Mouse (Mus musculus): ENCODE data around the gene Col5a2.
"Not testable (repeated sequence)": the region's sequence is repeated elsewhere in the genome, so short reads cannot be mapped to it uniquely, and the experiment has no call there.

Gene Col5a2

DNA sequence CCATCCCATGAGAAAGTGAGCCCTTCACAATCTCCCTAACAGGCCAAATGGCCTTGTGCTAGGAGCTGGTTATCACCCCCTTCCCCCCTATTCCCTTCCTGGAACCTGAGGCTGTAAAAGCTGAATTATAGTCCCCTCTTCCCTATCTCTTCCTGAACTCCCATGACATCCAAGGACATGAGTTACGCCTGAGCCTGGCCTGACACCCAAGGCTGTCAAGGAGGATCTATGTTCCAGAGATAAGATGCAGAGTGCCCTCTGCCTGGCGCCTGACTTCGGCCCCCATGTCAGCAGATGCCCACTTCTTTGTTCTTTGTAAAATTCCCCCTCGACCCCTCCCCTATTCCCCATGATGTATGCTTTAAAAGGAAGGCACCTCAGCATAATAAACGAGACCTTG lies 73.9 kb downstream of the Col5a2 start:
- DNase-seq (ENCODE audit: low read depth), result not testable (repeated sequence)

DNA sequence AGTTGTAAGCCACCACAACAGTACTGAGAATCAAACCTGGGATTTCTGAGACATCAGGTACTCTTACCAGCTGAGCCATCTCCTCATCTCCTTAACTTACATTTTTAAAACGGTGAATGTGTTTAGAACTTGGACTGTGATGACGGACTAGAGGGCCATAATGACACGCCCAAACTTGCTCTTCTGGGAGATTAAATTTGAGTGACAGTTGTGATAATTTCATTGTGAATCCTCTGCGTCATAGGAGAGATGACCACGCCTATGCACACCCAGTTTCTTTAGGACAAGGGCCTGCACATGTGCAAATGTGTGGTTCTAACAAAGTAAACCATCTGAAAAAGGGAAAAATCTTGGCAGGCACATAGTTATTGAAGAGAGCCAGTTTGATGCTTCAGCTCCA lies 79.2 kb downstream of the Col5a2 start:
- DNase-seq (ENCODE audit: low read depth), result no peak

DNA sequence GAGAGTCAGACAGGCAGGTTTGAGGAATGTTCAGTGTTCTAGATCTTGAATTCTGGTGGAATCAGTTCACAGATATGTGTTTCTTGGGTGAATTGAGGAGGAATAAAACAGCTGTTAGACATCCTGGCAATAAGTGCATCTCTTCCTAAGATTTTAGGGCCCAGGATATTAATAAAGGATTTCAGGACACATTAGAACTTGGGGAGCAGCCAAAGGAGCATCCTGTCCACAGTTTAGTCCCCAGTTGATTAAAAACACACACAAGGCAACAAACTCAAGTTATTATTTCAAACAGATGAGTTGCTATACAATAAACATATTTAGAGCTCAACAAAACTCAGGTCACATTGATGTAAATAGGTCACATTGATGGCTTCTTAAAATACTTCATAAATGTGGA lies 82.5 kb downstream of the Col5a2 start:
- DNase-seq (ENCODE audit: low read depth), result no peak

DNA sequence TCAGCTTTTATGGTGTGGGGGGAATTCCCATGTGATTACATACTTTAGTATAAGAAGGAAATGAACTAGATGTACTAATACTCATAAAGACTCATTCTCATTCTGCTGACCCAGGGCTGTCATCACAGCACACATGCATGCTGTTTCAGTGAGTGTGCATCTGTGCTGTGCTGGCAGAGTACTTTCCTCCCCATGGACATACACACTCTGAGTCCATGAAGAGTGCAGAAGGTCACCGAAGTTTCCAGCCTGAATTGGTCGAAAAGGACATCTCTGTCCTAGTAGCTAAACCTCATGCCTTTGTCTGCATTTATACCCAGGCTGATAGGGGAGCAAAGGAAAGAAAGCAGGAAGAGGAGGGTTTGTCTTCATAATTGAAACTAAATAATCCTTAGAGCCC lies 83.2 kb downstream of the Col5a2 start:
- no peak for DNase-seq (ENCODE audit: low read depth)

DNA sequence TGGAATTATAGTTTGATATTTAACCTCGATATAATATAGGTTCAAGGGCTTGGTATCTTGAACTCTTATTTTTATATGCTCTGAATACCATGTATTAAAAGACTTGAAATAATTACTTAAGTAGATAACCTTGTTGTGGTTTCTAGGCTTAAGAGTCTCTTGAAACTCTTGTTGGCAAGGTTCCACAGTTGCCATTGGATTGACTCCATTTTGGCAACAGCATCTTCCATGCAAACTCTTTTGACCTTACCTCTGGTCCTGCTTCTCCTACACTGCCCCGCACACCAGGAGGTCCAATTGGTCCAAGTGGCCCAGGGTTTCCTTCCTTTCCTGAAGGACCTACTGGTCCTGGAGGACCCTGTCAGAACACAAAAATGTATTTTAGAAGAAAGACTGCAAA lies 121.2 kb downstream of the Col5a2 start:
- DNase-seq (ENCODE audit: low read depth), result no peak

DNA sequence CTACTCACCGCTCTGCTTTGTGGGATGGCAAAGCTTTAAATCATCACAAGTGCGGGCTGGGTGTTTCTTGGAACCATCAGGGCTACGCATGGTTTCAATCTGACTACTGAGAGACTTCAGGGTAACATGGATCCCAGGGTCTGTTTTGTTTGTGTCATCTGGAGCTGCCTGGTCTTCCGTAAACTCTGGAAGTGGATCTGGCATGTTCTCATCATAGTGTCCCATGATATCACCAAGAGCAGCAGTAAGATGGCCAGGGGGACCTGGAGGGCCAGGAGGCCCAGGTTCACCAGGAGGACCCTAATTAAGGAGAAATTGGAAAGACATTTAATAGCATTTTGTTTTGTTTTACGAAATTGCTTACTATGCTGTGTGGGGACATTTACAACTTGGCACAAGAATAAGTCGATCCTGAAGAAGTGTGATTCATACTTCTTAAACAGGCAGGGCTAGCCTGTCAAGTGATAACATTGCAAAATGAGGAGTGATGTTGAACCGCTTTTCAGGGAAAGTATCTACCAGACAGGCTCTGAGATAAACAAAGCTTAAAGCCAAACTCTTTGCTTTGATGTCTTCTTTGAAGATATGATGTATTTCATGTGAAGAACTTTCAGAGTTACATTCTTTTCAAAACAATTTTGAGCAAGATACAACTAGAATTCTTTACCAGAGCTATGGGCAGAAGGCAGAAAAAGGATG lies 122.9 kb downstream of the Col5a2 start:
- no peak for DNase-seq (ENCODE audit: low read depth)

DNA sequence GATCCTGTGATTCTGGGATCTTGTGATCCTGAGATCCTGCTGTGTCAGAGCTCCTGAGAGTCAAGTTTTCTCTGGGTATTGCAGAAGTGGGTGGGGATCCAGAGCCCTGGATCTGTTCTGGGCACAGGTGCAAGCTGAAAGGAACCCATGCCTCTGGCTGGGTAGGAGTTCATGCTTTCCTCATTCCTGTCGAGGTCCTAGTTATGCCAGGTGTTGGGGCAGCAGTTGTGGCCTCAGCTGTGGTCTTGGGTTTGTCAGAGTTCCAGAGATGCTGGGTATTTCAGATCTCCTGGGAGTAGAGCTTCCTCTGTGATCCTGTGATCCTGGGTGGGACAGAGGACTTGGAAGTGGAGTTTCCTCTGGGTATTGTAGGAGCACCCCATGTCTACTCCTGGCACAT lies 137.7 kb downstream of the Col5a2 start:
- DNase-seq (ENCODE audit: low read depth), result no peak

DNA sequence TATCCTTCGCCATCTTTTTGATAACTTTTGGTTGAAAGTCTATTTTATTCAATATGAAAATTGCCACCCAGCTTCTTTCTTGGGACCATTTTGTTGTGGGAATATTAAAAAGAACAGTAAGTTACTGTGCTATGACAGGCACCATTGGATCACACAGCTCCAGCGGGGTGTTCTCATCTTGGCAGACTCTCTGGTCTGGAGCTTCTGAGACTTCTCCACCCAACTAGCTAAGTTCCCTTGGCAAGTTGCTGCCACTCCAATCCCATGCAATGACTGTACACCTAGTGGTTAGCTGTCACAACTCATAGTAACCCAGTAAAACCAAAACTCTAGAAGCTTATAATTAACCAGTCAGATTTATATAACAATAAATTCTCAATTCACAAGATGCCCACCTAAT lies 139.8 kb downstream of the Col5a2 start:
- DNase-seq (ENCODE audit: low read depth), result no peak

DNA sequence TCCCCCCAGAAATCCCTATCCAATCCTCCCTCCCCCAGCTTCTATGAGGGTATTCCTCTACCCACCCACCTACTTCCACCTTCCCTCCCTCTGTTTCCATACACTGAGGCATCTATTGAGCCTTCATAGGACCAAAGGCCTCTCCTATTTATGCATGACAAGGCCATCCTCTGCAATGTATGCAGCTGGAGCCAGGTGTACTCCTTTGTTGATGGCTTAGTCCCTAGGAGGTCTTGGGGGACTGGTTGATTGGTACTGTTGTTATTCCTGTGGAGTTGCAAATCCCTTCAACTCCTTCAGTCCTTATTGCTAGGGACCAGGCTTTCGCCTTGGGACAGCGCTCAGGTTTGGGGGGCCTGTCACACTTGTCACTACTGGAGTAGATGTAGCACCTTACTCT lies 143.4 kb downstream of the Col5a2 start:
- no peak for DNase-seq (ENCODE audit: low read depth)

DNA sequence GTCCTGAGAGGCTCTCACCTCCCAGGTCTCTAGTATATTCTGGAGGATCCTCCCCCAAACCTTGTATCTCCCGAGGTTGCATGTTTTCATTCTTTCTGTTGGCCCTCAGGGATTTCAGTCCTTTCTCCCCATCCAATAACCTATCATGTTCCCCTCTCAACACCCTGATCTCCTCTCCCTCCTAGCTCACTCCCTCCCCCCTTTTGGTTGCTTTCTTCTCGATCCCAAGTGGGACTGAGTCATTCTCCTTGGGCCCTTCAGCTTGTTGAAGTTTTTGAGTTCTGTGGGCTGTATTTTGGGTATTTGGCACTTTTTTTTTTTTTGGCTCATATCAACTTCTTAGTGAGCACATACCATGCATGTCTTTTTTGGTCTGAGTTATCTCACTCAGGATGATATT lies 143.9 kb downstream of the Col5a2 start:
- DNase-seq (ENCODE audit: low read depth), result no peak

DNA sequence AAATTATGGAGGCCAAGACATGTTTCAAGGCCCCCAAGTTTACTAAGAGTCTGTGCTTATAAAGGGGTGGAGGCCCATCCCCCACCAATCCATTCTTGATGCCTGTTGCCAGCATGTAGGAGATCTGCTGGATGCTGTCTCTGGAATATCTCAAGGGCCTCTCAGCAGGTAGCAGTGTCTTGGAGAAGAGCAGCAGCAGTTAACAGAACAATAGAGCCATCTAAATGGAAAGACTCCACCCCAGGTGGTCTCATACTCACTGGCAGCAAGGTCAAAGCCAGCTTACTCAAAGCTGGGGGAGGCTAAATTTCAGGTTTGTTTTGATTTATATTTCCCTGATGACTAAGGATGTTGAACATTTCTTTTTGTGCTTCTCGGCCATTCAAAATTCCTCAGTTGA lies 145.1 kb downstream of the Col5a2 start:
- no peak for DNase-seq (ENCODE audit: low read depth)

DNA sequence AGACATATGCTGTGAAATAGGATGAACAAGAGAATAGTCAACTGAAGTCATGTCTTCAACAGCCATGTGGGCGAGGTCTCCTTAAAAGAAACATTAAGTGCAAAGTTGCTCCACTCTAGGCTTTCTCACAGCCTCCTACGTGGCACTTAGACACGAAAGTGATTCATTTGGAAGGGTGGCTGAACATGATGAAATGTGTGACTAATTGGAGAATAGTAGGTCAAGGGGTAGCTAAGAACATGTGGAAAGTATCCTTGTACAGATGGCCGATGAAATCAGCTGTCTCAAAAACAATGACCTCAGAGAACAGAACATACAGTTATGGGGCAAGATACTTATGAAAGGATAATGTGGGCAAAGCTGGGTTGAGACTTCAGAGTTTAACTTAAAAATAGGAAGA lies 147.1 kb downstream of the Col5a2 start:
- DNase-seq (ENCODE audit: low read depth), result peak; percentile 84

DNA sequence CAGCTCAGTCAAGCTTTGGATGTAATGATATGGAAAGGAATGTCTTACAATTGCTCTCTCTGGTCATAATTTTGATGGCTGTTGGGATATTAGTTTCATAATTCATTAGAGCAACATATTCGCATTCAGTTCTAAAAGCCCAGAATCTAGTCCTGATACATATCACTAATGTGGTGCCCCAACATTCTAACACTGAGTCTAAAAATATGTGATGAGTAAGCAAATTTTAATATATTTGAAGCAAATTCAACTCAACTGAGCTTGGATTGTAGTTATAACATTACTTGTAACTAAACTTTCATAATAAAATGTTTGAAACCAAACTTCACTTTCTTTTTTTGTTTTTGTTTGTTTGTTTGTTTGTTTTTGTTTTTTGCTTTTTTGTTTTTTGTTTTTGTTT lies 173.9 kb downstream of the Col5a2 start:
- DNase-seq (ENCODE audit: low read depth), result no peak

All from fibroblast of lung, adult 2 months (primary cell).